Mouse (Mus musculus): ENCODE results near the gene Nfrkb. TPM values are rescaled to one million over a fixed set of nuclear protein-coding genes. Genes with fewer than 3 reads are reported as not detected.

The Nfrkb gene
- polyA plus RNA-seq (2014; fragmentation: Nextera tagmentation; extraction: Ambion mirVana): 34.5 and 38.2 TPM in 2 replicates

GRCm38 (mm10) chr9:31385947-31386354 is at the start of gene Nfrkb:
Nfrkb (plus strand) TSS chr9:31386192.
- H3K9ac ChIP-seq (replicated peaks; ENCODE audit: low read depth, low read length): peak within 1 kb of the TSS; percentile 76
- peaks cover 8% of the 10 kb centered on the region; the same call in 1 of the 2 replicates for H3K36me3 ChIP-seq (ENCODE audit: control insufficient read depth, insufficient read depth, low read length)
- H3K27me3 ChIP-seq (ENCODE audit: control insufficient read depth, insufficient read depth, low read length): no peaks in the 10 kb centered on the region
- H3K4me3 ChIP-seq (ENCODE audit: low read depth, low read length): peak within 1 kb of the TSS; percentile 94
- under 1% methylated on average over 46 of the region's 46 CpGs for WGBS
- peaks cover 12% of the 10 kb centered on the region; the same call in 1 of the 2 replicates for H3K4me1 ChIP-seq (ENCODE audit: control insufficient read depth, insufficient read depth, low read length)
- no peaks in the 10 kb centered on the region for H3K9me3 ChIP-seq (ENCODE audit: control insufficient read depth, low read depth, low read length)
- ATAC-seq (ENCODE audit: insufficient number of reproducible peaks, insufficient read depth, low FRiP score, low read depth): peak; percentile 97
- peak within 1 kb of the TSS; percentile 27; the same call in 1 of the 2 replicates for H3K27ac ChIP-seq (ENCODE audit: low read length)
- peak within 1 kb of the TSS; percentile 68 for H3K4me2 ChIP-seq (replicated peaks; ENCODE audit: low read depth, low read length)

GRCm38 (mm10) chr9:31344289-31344831 is 41.6 kb upstream of the Nfrkb start:
- no peak overlapping the region for H3K4me3 ChIP-seq (ENCODE audit: low read depth, low read length)
- H3K27me3 ChIP-seq (ENCODE audit: control insufficient read depth, insufficient read depth, low read length): no peaks in the 10 kb centered on the region
- no peak overlapping the region for H3K27ac ChIP-seq (ENCODE audit: low read length)
- H3K36me3 ChIP-seq (ENCODE audit: control insufficient read depth, insufficient read depth, low read length): no peaks in the 10 kb centered on the region
- ATAC-seq (ENCODE audit: insufficient number of reproducible peaks, insufficient read depth, low FRiP score, low read depth): no peak
- H3K4me2 ChIP-seq (replicated peaks; ENCODE audit: low read depth, low read length): no peak overlapping the region
- no peak overlapping the region for H3K9ac ChIP-seq (replicated peaks; ENCODE audit: low read depth, low read length)
- 68% methylated on average over 11 of the region's 11 CpGs for WGBS
- no peaks in the 10 kb centered on the region for H3K4me1 ChIP-seq (ENCODE audit: control insufficient read depth, insufficient read depth, low read length)
- no peaks in the 10 kb centered on the region for H3K9me3 ChIP-seq (ENCODE audit: control insufficient read depth, low read depth, low read length)

- ATAC-seq (ENCODE audit: insufficient number of reproducible peaks, insufficient read depth, low FRiP score, low read depth): no peak
- Histone ChIP-seq H3K27ac (ENCODE audit: low read length) (no peak overlapping the region), H3K9me3 (ENCODE audit: control insufficient read depth, low read depth, low read length) (no peaks in the 10 kb centered on the region), H3K36me3 (ENCODE audit: control insufficient read depth, insufficient read depth, low read length) (no peaks in the 10 kb centered on the region), H3K4me1 (ENCODE audit: control insufficient read depth, insufficient read depth, low read length) (no peaks in the 10 kb centered on the region), H3K27me3 (ENCODE audit: control insufficient read depth, insufficient read depth, low read length) (no peaks in the 10 kb centered on the region), H3K4me2 (replicated peaks; ENCODE audit: low read depth, low read length) (no peak overlapping the region), H3K4me3 (ENCODE audit: low read depth, low read length) (no peak overlapping the region), H3K9ac (replicated peaks; ENCODE audit: low read depth, low read length) (no peak overlapping the region)
- WGBS: 74% methylated on average over 15 of the region's 15 CpGs
Measured at GRCm38 (mm10) chr9:31346575-31347080, 39.4 kb upstream of the Nfrkb start.

- WGBS: 84% methylated on average over 4 of the region's 4 CpGs
- Histone ChIP-seq H3K9ac (replicated peaks; ENCODE audit: low read depth, low read length) (no peak overlapping the region), H3K4me2 (replicated peaks; ENCODE audit: low read depth, low read length) (no peak overlapping the region), H3K27ac (ENCODE audit: low read length) (no peak overlapping the region), H3K9me3 (ENCODE audit: control insufficient read depth, low read depth, low read length) (no peaks in the 10 kb centered on the region), H3K27me3 (ENCODE audit: control insufficient read depth, insufficient read depth, low read length) (no peaks in the 10 kb centered on the region), H3K36me3 (ENCODE audit: control insufficient read depth, insufficient read depth, low read length) (no peaks in the 10 kb centered on the region), H3K4me1 (ENCODE audit: control insufficient read depth, insufficient read depth, low read length) (no peaks in the 10 kb centered on the region), H3K4me3 (ENCODE audit: low read depth, low read length) (no peak overlapping the region)
- no peak for ATAC-seq (ENCODE audit: insufficient number of reproducible peaks, insufficient read depth, low FRiP score, low read depth)
Measured at GRCm38 (mm10) chr9:31348458-31348857, 37.5 kb upstream of the Nfrkb start.

GRCm38 (mm10) chr9:31348915-31349314 is 37.1 kb upstream of the Nfrkb start:
- no peaks in the 10 kb centered on the region for H3K9me3 ChIP-seq (ENCODE audit: control insufficient read depth, low read depth, low read length)
- H3K4me1 ChIP-seq (ENCODE audit: control insufficient read depth, insufficient read depth, low read length): no peaks in the 10 kb centered on the region
- ATAC-seq (ENCODE audit: insufficient number of reproducible peaks, insufficient read depth, low FRiP score, low read depth): no peak
- H3K36me3 ChIP-seq (ENCODE audit: control insufficient read depth, insufficient read depth, low read length): no peaks in the 10 kb centered on the region
- WGBS: 68% methylated on average over 11 of the region's 11 CpGs
- H3K9ac ChIP-seq (replicated peaks; ENCODE audit: low read depth, low read length): no peak overlapping the region
- no peaks in the 10 kb centered on the region for H3K27me3 ChIP-seq (ENCODE audit: control insufficient read depth, insufficient read depth, low read length)
- H3K4me3 ChIP-seq (ENCODE audit: low read depth, low read length): no peak overlapping the region
- H3K27ac ChIP-seq (ENCODE audit: low read length): no peak overlapping the region
- no peak overlapping the region for H3K4me2 ChIP-seq (replicated peaks; ENCODE audit: low read depth, low read length)

- WGBS: 88% methylated on average over 2 of the region's 2 CpGs
- Histone ChIP-seq H3K4me1 (ENCODE audit: control insufficient read depth, insufficient read depth, low read length) (no peaks in the 10 kb centered on the region), H3K4me2 (replicated peaks; ENCODE audit: low read depth, low read length) (no peak overlapping the region), H3K27ac (ENCODE audit: low read length) (no peak overlapping the region), H3K9ac (replicated peaks; ENCODE audit: low read depth, low read length) (no peak overlapping the region), H3K9me3 (ENCODE audit: control insufficient read depth, low read depth, low read length) (no peaks in the 10 kb centered on the region), H3K36me3 (ENCODE audit: control insufficient read depth, insufficient read depth, low read length) (no peaks in the 10 kb centered on the region), H3K4me3 (ENCODE audit: low read depth, low read length) (no peak overlapping the region), H3K27me3 (ENCODE audit: control insufficient read depth, insufficient read depth, low read length) (no peaks in the 10 kb centered on the region)
- ATAC-seq (ENCODE audit: insufficient number of reproducible peaks, insufficient read depth, low FRiP score, low read depth): no peak
Measured at GRCm38 (mm10) chr9:31352716-31353115, 33.3 kb upstream of the Nfrkb start.

- H3K27ac ChIP-seq (ENCODE audit: low read length): no peak overlapping the region
- H3K4me2 ChIP-seq (replicated peaks; ENCODE audit: low read depth, low read length): no peak overlapping the region
- H3K4me3 ChIP-seq (ENCODE audit: low read depth, low read length): no peak overlapping the region
- H3K36me3 ChIP-seq (ENCODE audit: control insufficient read depth, insufficient read depth, low read length): peaks cover 3% of the 10 kb centered on the region; the same call in 1 of the 2 replicates
- ATAC-seq (ENCODE audit: insufficient number of reproducible peaks, insufficient read depth, low FRiP score, low read depth): no peak
- no peaks in the 10 kb centered on the region for H3K27me3 ChIP-seq (ENCODE audit: control insufficient read depth, insufficient read depth, low read length)
- WGBS: 83% methylated on average over 10 of the region's 10 CpGs
- H3K9me3 ChIP-seq (ENCODE audit: control insufficient read depth, low read depth, low read length): no peaks in the 10 kb centered on the region
- no peak overlapping the region for H3K9ac ChIP-seq (replicated peaks; ENCODE audit: low read depth, low read length)
- H3K4me1 ChIP-seq (ENCODE audit: control insufficient read depth, insufficient read depth, low read length): no peaks in the 10 kb centered on the region
Measured at GRCm38 (mm10) chr9:31353518-31353917, 32.5 kb upstream of the Nfrkb start.

GRCm38 (mm10) chr9:31354051-31354450 is 31.9 kb upstream of the Nfrkb start:
- H3K27ac ChIP-seq (ENCODE audit: low read length): no peak overlapping the region
- no peak overlapping the region for H3K9ac ChIP-seq (replicated peaks; ENCODE audit: low read depth, low read length)
- no peak overlapping the region for H3K4me3 ChIP-seq (ENCODE audit: low read depth, low read length)
- no peak for ATAC-seq (ENCODE audit: insufficient number of reproducible peaks, insufficient read depth, low FRiP score, low read depth)
- WGBS: 63% methylated on average over 7 of the region's 7 CpGs
- no peaks in the 10 kb centered on the region for H3K4me1 ChIP-seq (ENCODE audit: control insufficient read depth, insufficient read depth, low read length)
- H3K27me3 ChIP-seq (ENCODE audit: control insufficient read depth, insufficient read depth, low read length): no peaks in the 10 kb centered on the region
- no peaks in the 10 kb centered on the region for H3K9me3 ChIP-seq (ENCODE audit: control insufficient read depth, low read depth, low read length)
- no peak overlapping the region for H3K4me2 ChIP-seq (replicated peaks; ENCODE audit: low read depth, low read length)
- H3K36me3 ChIP-seq (ENCODE audit: control insufficient read depth, insufficient read depth, low read length): peaks cover 3% of the 10 kb centered on the region; the same call in 1 of the 2 replicates
